Mouse (Mus musculus) right cerebral cortex, adult 18-20 months (tissue): ENCODE measurements around the gene Pkig.
"Not testable (repeated sequence)": the region's sequence is repeated elsewhere in the genome, so short reads cannot be mapped to it uniquely, and the experiment has no call there.

ENCODE experiments used
- DNase-seq: peaks from one replicate; pipeline ENCODE4 v3.0.0; 2022; ENCODE audit warnings: mixed read lengths

Pkig gene

GRCm38 (mm10) chr2:163685761-163686200, 27.6 kb downstream of the Pkig start:
- peak; percentile 76 for DNase-seq

GRCm38 (mm10) chr2:163686233-163686632, 28.0 kb downstream of the Pkig start:
- no peak for DNase-seq

DNA sequence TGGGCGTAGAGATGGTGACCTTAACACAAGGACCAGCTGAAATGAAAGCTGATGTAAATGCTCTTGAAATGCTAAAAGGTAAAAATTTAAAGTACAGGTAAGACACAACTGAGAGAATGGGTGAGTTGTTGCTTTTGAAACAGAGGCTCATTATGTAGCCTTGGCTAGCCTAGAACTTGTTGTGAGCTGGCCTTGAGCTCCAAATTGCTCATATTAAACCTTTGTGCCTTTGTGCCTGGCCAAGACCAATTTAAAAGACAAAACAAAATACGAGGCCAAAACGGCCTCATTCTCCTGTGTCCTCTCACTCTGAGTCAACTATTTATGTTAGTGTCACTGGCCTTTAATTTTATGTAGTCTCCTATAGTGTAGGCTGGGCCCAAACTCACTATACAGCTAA, 28.7 kb downstream of the Pkig start:
- DNase-seq: no peak

- not testable (repeated sequence) for DNase-seq
These were observed 30.2 kb downstream of the Pkig start for GRCm38 (mm10) chr2:163688377-163688776.

GRCm38 (mm10) chr2:163689771-163690170, 31.6 kb downstream of the Pkig start:
- DNase-seq: no peak

GRCm38 (mm10) chr2:163690409-163691304, 32.5 kb downstream of the Pkig start:
- DNase-seq: no peak

DNA sequence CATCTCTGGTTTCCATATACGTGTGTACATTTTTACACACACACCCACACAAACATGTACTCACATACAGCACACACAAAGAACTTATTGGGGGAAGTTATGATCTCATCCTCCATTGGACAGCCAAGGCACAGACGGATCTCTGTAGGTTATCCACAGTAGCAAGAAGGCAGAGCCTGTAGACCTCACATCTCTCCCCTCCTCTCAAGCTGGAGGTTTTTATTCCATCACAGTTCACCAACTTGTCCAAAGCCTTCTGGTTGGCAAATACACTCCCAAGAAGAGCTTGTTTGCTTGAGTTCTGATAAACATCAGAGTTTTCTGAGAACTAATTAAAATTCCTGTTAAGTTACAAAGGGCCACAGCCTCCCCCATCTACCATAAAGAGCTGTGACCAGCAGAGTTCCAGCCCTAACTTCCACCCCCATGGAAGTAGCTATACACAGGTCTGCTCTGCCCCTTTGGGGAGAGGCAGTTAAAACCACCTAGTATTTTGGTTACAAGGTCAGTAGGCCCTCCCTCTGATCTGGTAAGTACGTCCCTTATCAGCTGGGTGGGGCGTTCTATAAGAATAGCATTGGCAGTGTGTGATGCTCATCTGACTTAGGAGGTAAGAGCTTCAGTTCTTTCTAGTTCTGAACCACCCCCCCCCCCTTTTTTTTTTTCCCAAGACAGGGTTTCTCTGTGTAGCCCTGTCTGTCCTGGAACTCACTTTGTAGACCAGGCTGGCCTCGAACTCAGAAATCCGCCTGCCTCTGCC, 33.8 kb downstream of the Pkig start:
- no peak for DNase-seq

GRCm38 (mm10) chr2:163692873-163693612, 34.9 kb downstream of the Pkig start:
- DNase-seq: no peak

DNA sequence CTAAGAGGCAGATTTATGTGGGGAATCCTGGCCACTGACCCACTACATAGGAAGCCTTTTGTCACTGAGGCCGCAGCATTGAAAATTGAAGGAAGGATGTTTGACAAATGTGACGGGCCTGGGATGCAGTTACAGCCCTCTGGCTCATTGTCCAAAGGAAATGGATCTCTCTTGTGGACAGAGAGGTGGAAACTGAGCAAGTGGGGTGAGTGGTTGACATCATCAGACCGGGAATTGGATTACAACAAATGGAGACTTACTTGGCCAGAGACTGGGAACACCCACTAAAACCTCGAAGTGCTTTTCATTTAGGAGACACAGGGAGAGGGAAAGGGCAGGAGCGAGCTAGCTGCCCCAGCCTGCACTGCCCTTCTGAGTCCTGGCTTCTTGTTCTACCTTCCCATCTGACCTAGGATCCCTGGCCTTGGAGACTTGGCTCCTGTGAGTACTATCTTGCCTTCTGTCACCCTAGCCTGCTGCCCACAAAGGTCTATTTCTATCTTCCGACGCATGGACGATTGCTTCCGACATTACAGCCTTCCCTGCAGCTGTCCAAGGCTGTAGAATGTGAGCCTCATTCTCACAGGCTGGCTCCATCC, 35.6 kb downstream of the Pkig start:
- no peak for DNase-seq

DNA sequence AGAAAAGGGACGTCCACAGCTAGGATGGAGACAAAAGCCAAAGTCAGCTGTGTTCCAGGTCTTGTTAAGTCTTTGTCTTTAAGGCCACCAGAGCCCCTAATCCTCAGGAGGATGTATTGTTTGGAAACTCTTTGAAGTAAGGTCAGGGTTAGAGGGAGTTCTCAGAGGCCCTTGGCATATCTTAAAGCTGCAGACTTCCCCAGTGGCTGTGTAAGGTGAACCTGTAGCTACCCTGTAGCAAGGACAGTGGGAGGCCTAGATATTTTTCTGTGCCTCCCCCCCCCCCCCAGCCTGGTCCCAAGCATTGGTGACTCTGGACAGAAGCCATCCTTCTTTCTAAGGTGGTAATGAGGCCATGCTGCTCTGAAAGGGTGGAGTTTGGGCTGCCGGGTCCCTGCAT, 38.6 kb downstream of the Pkig start:
- no peak for DNase-seq

DNA sequence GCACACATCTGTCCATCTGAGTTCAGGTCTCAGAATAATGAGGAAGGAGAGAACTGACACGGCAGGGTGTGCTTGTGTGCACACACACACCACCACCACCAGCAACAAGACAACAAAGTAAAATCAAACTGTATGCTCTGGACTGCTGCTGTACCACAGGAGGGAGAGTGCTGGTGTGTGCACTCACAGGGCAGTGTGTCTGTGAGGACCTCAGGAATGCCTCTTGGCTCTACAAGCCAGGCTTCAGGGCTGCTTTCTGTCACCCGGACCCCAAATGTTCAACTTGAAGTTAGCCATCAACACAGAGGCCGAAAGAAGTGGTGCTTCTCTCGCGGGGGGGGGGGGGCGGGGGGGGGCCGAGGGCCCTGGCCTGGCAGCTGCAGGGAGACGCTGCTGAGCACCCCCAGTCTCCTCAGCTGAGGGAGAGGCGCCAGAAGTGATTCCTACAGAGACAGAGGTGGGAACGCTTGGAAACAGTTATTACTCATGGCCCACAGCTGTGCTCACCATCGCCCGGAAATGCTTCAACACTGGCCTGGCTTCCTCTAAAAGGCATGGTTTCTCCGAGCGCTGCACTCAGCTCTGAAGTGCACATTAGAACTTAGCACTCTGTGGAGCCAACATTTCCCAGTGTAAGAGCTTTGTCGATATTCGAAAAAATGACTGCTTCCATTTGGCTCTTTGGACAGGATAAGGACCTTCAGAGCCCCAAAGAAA, 39.7 kb downstream of the Pkig start:
- no peak for DNase-seq

DNA sequence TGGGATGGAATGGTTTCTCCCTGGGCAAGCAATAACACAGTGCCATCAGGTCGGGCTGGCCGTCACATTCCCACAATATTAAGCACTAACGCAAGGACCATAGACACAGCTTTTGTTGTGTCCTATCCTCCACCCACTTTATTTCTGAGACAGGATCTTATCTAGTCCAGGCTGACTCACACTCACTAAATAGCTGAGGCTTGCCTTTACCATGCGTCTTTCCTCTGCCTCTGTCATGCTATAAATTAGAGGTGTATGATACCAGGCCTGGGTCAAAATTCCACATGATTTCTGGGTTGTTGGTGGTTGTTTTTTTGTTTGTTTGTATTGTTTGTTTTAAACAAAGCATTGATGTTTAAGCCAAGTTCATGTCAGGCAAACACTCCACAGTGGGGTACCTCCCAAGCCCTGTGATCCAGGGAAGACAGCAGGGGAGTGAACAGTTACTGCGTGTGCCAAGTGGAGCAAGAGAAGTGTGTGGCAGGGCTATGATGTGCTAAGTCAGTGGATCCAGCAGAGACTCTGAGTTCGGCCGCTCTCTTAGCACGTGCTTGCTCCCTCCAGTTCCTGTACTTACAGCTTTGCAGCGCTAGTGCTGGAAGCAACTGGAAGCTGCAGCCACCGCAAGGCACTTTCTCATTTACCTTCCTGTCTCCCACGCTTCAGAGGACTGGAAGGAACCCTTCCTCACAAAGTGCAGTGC, 41.0 kb downstream of the Pkig start:
- no peak for DNase-seq

DNA sequence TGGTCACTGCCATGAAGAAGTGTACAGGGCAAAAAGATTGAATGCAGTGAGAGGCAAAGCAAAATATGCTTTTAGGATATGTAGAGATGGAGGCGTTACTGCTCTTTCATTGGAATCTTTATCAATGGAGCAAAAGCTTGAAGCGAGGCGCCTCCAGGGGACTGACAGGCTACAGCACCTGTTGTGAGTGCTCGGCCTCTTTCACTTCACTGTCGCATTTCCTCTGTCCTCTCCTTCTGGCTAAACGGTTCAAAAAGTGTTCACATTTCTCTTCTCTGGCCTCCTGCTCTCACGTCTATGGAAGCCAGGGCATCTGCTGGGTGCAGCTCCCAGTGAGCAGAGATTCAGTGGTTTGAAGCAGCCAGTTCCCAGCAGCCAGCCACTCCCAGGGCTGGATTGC, 44.2 kb downstream of the Pkig start:
- DNase-seq: no peak

DNA sequence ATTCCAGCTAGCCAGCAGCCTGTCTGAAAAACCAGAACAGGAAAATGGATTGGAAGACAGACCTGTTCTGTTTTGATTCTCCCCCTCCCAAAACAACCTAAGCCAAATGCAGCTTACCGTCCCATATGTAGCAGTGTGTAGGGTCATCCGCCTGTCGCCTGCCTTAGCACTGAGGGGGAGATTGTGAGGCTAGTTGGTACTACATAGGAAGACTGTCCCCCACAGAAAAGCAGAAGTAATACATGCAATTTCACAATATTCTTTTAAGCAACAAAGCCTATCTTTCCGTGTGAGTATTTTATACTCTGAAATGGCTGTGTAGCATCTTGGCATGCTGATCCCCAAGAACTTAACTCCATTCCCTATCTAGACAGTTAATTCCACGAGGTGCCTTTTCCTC, 44.7 kb downstream of the Pkig start:
- DNase-seq: no peak

DNA sequence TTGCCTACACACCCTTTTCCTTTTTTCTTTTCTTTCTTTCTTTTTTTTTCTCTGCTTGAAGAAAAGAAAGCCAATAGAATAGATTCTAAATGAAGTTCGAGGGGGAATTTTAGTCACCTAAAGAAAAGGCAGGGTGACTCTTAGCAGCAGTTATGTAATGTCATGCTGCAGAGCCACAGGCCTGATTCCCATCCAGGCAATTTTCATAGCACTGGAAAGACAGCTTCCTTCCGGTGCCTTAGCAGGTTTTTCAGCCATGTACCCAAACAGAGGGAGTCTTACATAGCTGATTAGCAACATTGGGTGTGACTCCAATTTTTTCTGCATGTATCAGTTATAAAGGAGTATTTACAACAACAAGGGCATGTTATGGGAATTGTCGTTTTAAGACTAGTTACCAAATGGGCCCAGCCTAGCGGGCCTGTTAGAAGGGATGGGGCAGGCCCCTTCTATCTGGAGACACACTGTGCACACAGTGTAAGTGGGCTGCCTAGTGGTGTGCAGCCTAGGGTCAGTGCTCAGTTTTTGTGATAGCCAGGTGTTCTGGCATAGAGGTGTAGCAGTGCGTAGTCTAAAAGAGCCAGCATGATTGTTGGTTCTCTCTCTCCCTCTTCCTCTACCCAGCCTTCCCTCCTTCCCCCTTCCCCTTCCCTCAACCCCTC, 45.5 kb downstream of the Pkig start:
- DNase-seq: peak; percentile 67

GRCm38 (mm10) chr2:163708321-163708720, 50.1 kb downstream of the Pkig start:
- DNase-seq: no peak

GRCm38 (mm10) chr2:163708763-163709250, 50.6 kb downstream of the Pkig start:
- DNase-seq: no peak

- no peak for DNase-seq
These were observed 51.8 kb downstream of the Pkig start for GRCm38 (mm10) chr2:163710000-163710399.

DNA sequence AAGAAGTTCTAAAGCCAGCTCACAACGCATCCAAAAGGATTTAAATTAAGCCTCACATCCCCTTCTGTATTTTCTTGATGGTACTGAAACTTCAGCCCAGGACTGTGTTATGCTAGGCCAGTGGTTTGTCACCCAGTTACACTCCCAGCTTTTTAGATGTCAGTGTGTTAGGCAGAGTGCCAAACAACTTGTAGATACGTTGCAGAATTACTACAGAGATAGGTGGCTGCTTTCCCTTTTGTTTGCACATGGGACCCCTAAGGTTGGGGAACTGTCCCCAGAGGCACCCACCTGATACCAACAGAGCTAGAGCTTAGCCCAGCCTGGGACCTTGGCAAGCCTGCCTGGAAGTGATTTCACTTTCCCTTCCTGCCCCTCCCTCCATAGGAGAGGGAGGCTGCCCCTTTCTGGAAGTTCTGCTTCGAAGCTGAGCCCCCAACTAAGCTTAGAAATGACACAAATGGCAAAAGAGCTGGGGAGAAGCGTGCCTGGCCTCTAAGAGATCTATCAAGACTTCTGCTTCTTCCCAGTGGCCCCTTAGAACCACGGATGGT, 52.5 kb downstream of the Pkig start:
- no peak for DNase-seq

DNA sequence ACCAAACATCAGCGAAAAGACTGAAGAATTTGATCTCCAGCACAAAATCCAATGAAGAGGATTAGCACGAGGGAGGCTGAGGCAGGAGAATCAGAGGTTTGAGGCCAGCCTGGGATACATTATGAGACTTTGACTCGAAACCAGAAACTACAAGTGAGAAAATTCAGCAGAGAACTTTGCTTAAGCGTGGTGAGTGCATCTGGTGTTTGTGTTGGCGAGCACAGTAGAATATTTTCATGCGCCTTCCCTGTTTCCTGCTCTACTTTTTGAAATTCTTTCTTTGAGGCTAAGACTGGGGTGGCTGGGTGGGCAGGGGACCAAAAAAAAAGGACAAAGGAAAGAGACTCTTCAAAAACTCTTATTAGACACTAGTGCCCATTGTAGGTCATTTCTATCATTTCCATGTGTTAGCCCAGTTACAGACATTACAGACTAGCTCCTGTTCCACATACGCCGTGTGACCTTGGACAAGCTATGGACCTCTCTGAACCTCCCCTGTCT, 53.2 kb downstream of the Pkig start:
- DNase-seq: peak; percentile 43
